Mouse (Mus musculus) erythroblast, embryonic 14.5 days (primary cell): ENCODE measurements around the gene Fam81a. TPM values are rescaled to one million over a fixed set of nuclear protein-coding genes. Genes with fewer than 3 reads are reported as not detected.

ENCODE experiments used
- H3K27me3 ChIP-seq: 2 replicates; pipeline ENCODE4 v1.6.1; 2012; ENCODE audit warnings: inconsistent platforms; ENCODE audit not compliant: control insufficient read depth
- H3K36me3 ChIP-seq: 2 replicates; pipeline ENCODE4 v1.6.1; 2012; ENCODE audit warnings: mild to moderate bottlenecking, inconsistent platforms; ENCODE audit not compliant: control insufficient read depth
- H3K4me1 ChIP-seq: 2 replicates; pipeline ENCODE4 v1.6.1; 2012; ENCODE audit warnings: inconsistent platforms; ENCODE audit not compliant: control insufficient read depth
- H3K4me3 ChIP-seq: replicated peaks from 2 replicates; pipeline ENCODE3; 2012; ENCODE audit warnings: moderate library complexity, mild to moderate bottlenecking, inconsistent platforms
- H3K9me3 ChIP-seq: 2 replicates; pipeline ENCODE4 v1.6.1; 2012; ENCODE audit warnings: low read length, inconsistent platforms, mixed read lengths; ENCODE audit not compliant: control insufficient read depth
- GATA1 ChIP-seq: IDR thresholded peaks from 2 replicates; pipeline ENCODE4 v1.6.1; 2012; ENCODE audit warnings: low read length, inconsistent platforms, mixed read lengths
- TAL1 ChIP-seq: IDR thresholded peaks from 3 replicates; pipeline ENCODE4 v1.6.1; 2012; ENCODE audit warnings: low read length, inconsistent platforms, mixed read lengths
- polyA plus RNA-seq: library from polyadenylated mRNA; stranded (reverse); fragments of >175 nt; gene quantifications from 2 replicates; pipeline ENCODE4 v1.2.3, GENCODE M21; 2012

Gene Fam81a
- not detected in 2 replicates for polyA plus RNA-seq

DNA sequence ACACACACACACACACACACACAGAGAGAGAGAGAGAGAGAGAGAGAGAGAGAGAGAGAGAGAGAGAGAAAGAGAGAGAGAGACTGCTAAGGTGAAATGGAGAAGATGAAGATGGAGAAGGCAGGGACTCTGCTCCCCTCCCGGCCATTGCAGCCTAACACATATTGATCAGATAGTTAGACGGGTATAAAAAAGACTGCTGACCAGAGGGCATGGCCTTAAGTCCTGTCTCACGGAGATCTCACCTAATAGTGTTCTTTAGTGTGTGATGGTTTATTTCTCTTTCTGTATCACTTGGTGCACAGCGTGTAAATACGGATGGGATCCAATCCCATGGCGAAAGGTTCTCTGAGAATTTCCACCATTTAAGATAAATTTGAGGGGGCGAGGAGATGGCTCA is at the start of gene Fam81a:
Fam81a (minus strand) TSS at position 101 of the 400 bp plus-strand sequence.
- Histone ChIP-seq H3K4me1 (no peaks in the 10 kb centered on the region), H3K27me3 (peaks cover 31% of the 10 kb centered on the region), H3K9me3 (no peaks in the 10 kb centered on the region), H3K4me3 (peak within 1 kb of the TSS; percentile 32), H3K36me3 (no peaks in the 10 kb centered on the region)
- TF ChIP-seq TAL1 (no peak), GATA1 (no peak)

DNA sequence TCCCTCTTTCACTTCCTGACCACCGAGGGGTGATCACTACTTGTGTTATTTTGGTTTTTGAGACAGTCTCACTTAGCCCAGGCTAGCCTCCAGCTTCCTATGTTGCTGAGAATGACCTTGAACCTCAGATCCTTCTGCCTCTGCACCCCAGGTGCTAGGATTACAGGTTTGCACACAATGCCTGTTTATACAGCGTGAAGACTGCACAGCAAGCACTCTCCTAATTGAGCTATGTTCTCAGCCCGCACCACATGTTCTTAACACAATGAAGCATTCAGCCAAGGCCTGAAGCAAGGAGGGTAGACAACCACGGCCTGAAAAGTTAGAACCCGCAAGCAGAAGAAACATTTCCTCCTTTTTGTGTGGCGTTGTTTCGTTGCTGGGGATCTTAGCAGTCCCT is 40.3 kb upstream of the Fam81a start:
- no peak overlapping the region for H3K4me3 ChIP-seq
- no peaks in the 10 kb centered on the region for H3K9me3 ChIP-seq
- H3K4me1 ChIP-seq: no peaks in the 10 kb centered on the region
- H3K36me3 ChIP-seq: no peaks in the 10 kb centered on the region
- no peaks in the 10 kb centered on the region for H3K27me3 ChIP-seq
- TF ChIP-seq TAL1 (no peak), GATA1 (no peak)

DNA sequence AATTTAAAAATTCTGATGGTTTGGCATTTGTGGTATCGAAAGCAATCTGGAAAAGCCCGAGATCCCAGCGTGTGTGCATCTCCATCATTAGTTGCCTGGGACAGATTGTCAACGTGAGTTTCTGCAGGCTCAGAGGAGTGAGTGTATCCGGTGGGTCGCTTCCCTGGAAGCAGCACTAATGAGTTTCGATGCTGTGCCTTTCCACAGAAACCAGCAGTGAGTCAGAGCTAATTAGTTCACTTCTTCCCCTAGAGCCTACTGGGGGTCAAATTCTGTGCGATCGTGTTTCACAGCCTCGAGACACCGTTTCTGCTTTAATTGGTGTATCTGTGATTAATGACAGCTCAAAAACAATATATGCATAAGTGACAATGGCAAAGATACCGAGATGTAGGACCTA is 39.4 kb upstream of the Fam81a start:
- TF ChIP-seq TAL1 (no peak), GATA1 (no peak)
- no peaks in the 10 kb centered on the region for H3K4me1 ChIP-seq
- no peaks in the 10 kb centered on the region for H3K36me3 ChIP-seq
- no peaks in the 10 kb centered on the region for H3K27me3 ChIP-seq
- no peaks in the 10 kb centered on the region for H3K9me3 ChIP-seq
- no peak overlapping the region for H3K4me3 ChIP-seq

DNA sequence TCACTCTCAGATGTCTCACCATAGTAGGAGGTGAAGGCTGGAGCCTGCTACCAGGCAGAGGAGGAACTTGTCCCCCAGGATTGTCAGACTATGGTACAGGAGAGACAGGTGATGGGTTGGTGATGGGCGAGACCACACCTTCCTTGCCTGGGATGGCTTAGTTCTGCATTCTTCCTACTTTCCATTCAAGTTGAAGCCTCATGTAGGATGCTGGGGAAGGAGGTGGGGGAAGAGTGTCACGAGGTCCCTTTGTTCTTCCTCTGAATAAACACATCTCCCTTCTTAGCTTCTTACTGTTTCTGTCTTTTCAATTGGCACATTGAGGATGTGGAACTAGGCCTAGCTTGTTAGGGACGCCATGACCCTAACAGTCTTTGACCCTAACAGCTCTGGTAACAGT is 33.9 kb upstream of the Fam81a start:
- H3K36me3 ChIP-seq: no peaks in the 10 kb centered on the region
- no peaks in the 10 kb centered on the region for H3K9me3 ChIP-seq
- no peak overlapping the region for H3K4me3 ChIP-seq
- H3K4me1 ChIP-seq: no peaks in the 10 kb centered on the region
- TF ChIP-seq TAL1 (no peak), GATA1 (no peak)
- H3K27me3 ChIP-seq: no peaks in the 10 kb centered on the region

DNA sequence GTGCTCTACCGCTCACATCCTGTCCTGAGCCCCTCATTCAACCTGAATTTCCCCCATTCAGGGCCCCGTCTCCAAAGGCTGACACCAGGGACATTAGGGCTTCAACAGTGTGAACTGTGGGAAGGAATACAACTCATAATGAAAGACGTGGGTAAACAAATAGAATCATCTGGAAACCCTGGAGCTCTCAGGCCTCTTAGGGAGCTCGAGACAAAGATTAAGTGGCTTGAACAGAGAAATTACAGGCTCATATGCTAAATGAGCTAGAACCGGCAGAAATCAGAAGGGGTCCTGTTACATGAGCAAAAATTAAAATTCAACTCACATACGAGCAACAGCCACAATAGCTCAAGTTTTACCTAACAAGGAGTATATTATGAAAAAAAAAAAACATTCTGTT is 32.5 kb upstream of the Fam81a start:
- H3K4me3 ChIP-seq: no peak overlapping the region

DNA sequence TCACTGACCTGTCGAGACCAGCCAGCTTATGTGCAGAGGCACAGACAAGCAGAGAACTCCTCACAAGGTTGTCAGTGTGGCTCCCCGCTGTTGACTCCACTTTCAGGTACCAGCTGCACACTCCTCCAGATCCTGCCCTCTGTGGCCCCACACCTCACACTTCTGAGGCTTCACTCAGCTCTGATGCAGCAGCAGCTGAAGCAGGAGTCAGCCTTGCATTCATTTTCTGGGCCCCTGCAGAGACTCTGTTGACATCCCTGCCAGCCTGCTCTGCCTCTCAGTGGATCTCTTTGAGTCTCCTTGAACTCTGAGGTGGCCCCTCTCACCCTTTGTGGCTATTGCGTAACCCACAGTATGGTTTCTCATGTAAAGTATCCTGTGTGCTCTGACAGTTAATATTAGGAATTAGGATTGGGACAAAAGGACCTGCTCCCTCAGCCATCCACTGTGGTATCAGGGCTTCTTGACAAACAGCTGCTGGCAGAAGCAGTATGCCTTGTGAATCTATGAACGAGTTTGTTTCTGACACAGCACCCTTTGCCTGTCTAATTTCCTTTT is 32.0 kb upstream of the Fam81a start:
- no peaks in the 10 kb centered on the region for H3K36me3 ChIP-seq
- TF ChIP-seq TAL1 (no peak), GATA1 (no peak)
- no peaks in the 10 kb centered on the region for H3K9me3 ChIP-seq
- no peaks in the 10 kb centered on the region for H3K27me3 ChIP-seq
- H3K4me3 ChIP-seq: no peak overlapping the region
- H3K4me1 ChIP-seq: no peaks in the 10 kb centered on the region

More for the DNA sequence above, 32.5 kb upstream of the Fam81a start:
- H3K9me3 ChIP-seq: no peaks in the 10 kb centered on the region
- H3K4me1 ChIP-seq: no peaks in the 10 kb centered on the region
- H3K27me3 ChIP-seq: no peaks in the 10 kb centered on the region
- TF ChIP-seq TAL1 (no peak), GATA1 (no peak)
- no peaks in the 10 kb centered on the region for H3K36me3 ChIP-seq

DNA sequence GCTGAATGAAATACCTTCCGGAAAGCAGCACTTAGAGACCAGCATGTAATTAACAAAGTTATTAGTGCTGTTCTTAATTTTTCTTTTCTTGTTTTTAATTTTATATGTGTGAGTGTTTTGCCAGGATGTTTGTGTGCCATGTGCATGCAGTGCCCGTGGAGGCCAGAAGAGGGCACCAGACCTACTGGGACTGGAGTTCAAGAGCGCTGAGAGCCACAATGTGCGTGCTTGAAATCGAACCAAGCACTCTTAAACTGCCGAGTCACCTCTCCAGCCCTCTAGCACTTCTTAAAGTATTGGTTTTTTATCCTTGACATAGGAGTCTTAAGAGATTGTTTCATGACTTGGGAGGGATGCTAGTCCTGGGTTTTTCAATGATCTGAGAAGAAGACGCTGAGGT is 26.6 kb upstream of the Fam81a start:
- no peak overlapping the region for H3K4me3 ChIP-seq
- no peaks in the 10 kb centered on the region for H3K36me3 ChIP-seq
- H3K27me3 ChIP-seq: no peaks in the 10 kb centered on the region
- H3K4me1 ChIP-seq: no peaks in the 10 kb centered on the region
- TF ChIP-seq TAL1 (no peak), GATA1 (no peak)
- H3K9me3 ChIP-seq: no peaks in the 10 kb centered on the region

DNA sequence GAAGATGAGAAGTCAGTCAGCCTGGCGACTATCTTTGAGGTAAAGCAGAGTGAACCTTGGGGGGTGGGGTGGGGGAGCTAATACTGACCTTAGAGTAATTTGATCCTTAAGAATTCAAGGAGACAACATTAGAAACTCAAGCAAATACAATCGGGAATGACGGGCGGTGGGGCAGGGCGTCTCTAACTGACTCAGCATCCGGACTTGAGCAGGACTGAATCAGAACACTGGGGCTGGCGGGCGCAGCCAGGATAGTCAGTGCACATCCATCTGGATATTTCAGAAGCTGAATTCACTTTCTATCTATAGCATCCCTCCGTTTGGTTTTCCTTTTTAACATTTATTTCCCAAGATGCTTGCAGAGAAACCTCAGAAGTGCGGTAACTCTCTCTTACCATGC is 17.7 kb upstream of the Fam81a start:
- Histone ChIP-seq H3K9me3 (no peaks in the 10 kb centered on the region), H3K4me1 (no peaks in the 10 kb centered on the region), H3K4me3 (no peak overlapping the region), H3K36me3 (no peaks in the 10 kb centered on the region), H3K27me3 (no peaks in the 10 kb centered on the region)
- TF ChIP-seq TAL1 (no peak), GATA1 (no peak)

DNA sequence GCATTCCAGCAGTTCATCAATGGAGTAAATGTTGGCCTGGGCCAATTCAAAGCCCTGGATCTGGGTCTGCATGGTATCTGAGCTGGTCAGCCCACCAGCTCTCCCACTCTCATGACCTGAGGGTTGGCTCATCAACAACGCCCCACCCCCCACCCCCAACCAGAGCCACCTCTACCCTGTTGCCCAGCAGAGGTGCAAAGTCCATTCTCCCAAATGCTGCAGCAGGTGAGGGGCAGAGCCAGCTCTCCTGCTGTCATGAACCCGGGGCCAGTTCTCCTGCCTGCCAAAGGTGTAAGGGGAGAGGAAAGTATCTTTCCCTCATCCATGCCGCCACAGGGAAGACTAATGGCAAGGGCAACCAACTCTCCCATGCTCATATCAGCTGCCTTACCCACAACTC is 5.3 kb upstream of the Fam81a start:
- no peaks in the 10 kb centered on the region for H3K4me1 ChIP-seq
- peaks cover 3% of the 10 kb centered on the region for H3K27me3 ChIP-seq
- H3K36me3 ChIP-seq: no peaks in the 10 kb centered on the region
- no peak overlapping the region for H3K4me3 ChIP-seq
- peaks cover 4% of the 10 kb centered on the region; the same call in 1 of the 2 replicates for H3K9me3 ChIP-seq
- TF ChIP-seq TAL1 (no peak), GATA1 (no peak)

DNA sequence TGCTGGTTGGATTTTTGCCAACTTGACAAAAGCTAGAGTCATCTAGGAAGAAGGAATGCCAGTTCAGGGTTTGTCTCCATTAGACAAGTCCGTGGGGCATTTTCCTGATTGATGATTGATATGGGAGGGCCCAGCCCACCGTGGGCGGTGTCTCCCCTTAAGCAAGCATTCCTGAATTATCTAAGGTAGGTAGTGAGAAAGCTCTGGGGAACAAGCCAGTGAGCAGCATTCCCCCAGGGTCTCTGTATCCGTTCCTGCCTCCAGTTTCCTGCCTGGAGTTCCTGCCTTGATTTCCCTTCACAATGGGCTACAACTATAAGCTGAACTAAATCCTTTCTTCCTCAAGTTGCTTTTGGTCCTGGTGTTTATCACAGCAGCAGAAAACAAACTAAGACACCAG is 3.1 kb upstream of the Fam81a start:
- no peaks in the 10 kb centered on the region for H3K4me1 ChIP-seq
- H3K36me3 ChIP-seq: no peaks in the 10 kb centered on the region
- H3K9me3 ChIP-seq: no peaks in the 10 kb centered on the region
- peaks cover 24% of the 10 kb centered on the region for H3K27me3 ChIP-seq
- TF ChIP-seq GATA1 (no peak), TAL1 (no peak)
- H3K4me3 ChIP-seq: no peak overlapping the region
